Mouse (Mus musculus) stomach, postnatal 0 days (tissue): ENCODE results near the gene Cyp2c55.

Source experiments
- CTCF ChIP-seq: IDR thresholded peaks from 2 replicates; pipeline ENCODE4 v1.5.1; 2016; ENCODE audit warnings: antibody characterized with exemption, low read depth, mild to moderate bottlenecking, moderate library complexity
- EP300 ChIP-seq: optimal IDR thresholded peaks from 2 replicates; pipeline ENCODE3; 2016; ENCODE audit warnings: antibody characterized with exemption

DNA sequence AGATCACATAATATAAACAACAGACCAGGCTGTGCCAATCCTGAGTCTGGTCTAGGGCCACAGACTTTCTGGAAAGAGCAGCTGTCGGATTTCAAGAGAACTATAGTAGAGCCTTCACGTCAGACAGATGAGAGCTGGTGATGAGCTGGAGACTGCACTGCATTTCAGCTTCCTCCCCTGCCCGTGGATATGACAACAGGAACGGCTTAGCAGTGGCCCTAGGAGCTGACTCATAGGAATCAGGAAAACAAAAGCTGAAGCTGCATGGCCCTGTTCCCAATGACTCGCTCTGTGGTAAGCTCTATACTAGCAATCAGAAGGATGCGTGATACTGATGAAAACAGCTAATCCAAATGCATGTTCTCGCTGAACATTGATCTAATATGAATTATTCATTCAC lies 33.2 kb upstream of the Cyp2c55 start:
- TF ChIP-seq CTCF, result no peak
- TF ChIP-seq EP300, result no peak
